Mouse (Mus musculus): ENCODE data around the gene Cacnb2.

- TF ChIP-seq POLR2A (IDR thresholded peaks at IDR 0.05; ENCODE audit: borderline replicate concordance, insufficient read depth, low read length), result no peak
- TF ChIP-seq CTCF (IDR thresholded peaks at IDR 0.05; ENCODE audit: borderline replicate concordance, insufficient read depth, low read depth, low read length), result no peak
These were observed 389.6 kb downstream of the Cacnb2 start for GRCm38 (mm10) chr2:14992531-14992930.

Measured in cerebellum, adult 2 months (tissue).